17 mouse cellular contexts compared by ENCODE assay signal in the genomic region with DNA sequence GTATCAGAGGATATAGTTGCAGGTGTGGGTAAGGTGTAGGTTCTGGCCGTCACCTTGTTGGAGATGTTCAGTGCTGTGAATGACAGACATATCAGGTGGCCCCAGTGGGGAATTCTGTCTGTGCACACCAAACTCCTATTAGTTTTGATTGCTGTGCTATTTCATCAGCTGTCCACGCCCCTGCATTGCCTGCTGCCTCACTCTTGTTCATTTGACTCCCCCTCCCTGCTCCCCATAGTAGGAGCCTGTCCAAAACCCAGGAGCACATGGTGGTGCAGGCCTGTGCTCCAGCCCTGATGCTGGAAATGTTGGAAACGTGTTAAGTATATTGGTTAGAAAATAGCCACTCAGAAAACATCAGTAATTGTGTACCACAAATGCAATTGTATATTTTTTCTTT. TPM values are rescaled to one million over a fixed set of nuclear protein-coding genes. Genes with fewer than 3 reads are reported as not detected.
DNase-seq lines count a peak whose midpoint lies in the region; ATAC-seq and TF ChIP-seq lines count a peak whose summit lies in the region.
"Had no signal": no experiment of that assay in that cellular context is flagged by ENCODE, and none has a peak within 500 bp of the region (broad histone marks: within the 10 kb centered on the region; RNA-seq: fewer than 3 reads in every experiment).

No protein-coding gene starts in this region.

- ATAC-seq in lung, postnatal 0 days = 0 out of 2 replicates have a peak, but pooled peaks have one; percentile 28
- no peak for ATAC-seq in stomach, postnatal 0 days (ENCODE audit: low FRiP score, low TSS enrichment)
- ATAC-seq: midbrain, embryonic 16.5 days had no signal

- TF ChIP-seq EP300 in lung, postnatal 0 days (IDR thresholded peaks at IDR 0.05) = no peak
- no peak for TF ChIP-seq EP300 in stomach, postnatal 0 days (optimal IDR thresholded peaks at IDR 0.05)

- intact Hi-C loops in heart, postnatal 10 days (cut with DNase I) = no loop called here

- H3K4me1 ChIP-seq in lung, postnatal 0 days (ENCODE audit: insufficient read depth, low read depth, low read length) = peaks cover 20% of the 10 kb centered on the region; the same call in 1 of the 2 replicates
- H3K4me1 ChIP-seq in stomach, postnatal 0 days (replicated peaks; ENCODE audit: control insufficient read depth, insufficient read depth) = 0 out of 2 replicates have a peak, but pooled peaks cover 2% of the 10 kb centered on the region

- no peak overlapping the region for H3K4me3 ChIP-seq in lung, postnatal 0 days (ENCODE audit: low read depth, low read length)
- no peak overlapping the region for H3K4me3 ChIP-seq in stomach, postnatal 0 days (ENCODE audit: low read depth, low read length)
- H3K4me3 ChIP-seq: erythroblast, embryonic 14.5 days; hindbrain, embryonic 15.5 days; left cerebral cortex, adult 2 months had no signal

- DNase-seq in heart, adult 11 months = peak; percentile 94
- no peak for DNase-seq in heart, postnatal 10 days
- DNase-seq in lung, postnatal 0 days (ENCODE audit: low spot score) = peak; percentile 37
- DNase-seq in lung, postnatal 14 days = no peak
- peak; percentile 51 for DNase-seq in adipocyte (ENCODE audit: low spot score)
- DNase-seq in stomach, postnatal 0 days (ENCODE audit: low spot score) = no peak
- no peak for DNase-seq in T-cell, adult 2 months (ENCODE audit: low spot score)
- DNase-seq in left cerebral cortex, adult 18-20 months (ENCODE audit: low spot score in 2 of 2) = no peak
- DNase-seq: cerebellum, adult 8-10 months; kidney, adult 9 months; kidney, postnatal 4 days; lung, adult 18-20 months; thymus, adult 18-20 months had no signal

- H3K27me3 ChIP-seq in lung, postnatal 0 days (replicated peaks; ENCODE audit: insufficient read depth, low read length) = no peaks in the 10 kb centered on the region
- H3K27me3 ChIP-seq in stomach, postnatal 0 days (ENCODE audit: control insufficient read depth, insufficient read depth, low read length) = no peaks in the 10 kb centered on the region
- H3K27me3 ChIP-seq: hindbrain, embryonic 15.5 days had no signal

- no peaks in the 10 kb centered on the region for H3K36me3 ChIP-seq in lung, postnatal 0 days (ENCODE audit: insufficient read depth, low read length)
- H3K36me3 ChIP-seq in stomach, postnatal 0 days (ENCODE audit: control insufficient read depth, insufficient read depth, low read length) = no peaks in the 10 kb centered on the region
- H3K36me3 ChIP-seq: hindbrain, embryonic 15.5 days had no signal

- H3K9ac ChIP-seq in lung, postnatal 0 days (replicated peaks; ENCODE audit: low read depth) = no peak overlapping the region
- no peak overlapping the region for H3K9ac ChIP-seq in stomach, postnatal 0 days (ENCODE audit: low read length)
- H3K9ac ChIP-seq: hindbrain, embryonic 15.5 days had no signal

- no peak for TF ChIP-seq CTCF in lung, postnatal 0 days (IDR thresholded peaks at IDR 0.05)
- no peak for TF ChIP-seq CTCF in stomach, postnatal 0 days (IDR thresholded peaks at IDR 0.05; ENCODE audit: low read depth)

- no peak overlapping the region for H3K4me2 ChIP-seq in lung, postnatal 0 days (replicated peaks; ENCODE audit: low read depth, low read length)
- no peak overlapping the region for H3K4me2 ChIP-seq in stomach, postnatal 0 days (replicated peaks; ENCODE audit: low read depth)
- H3K4me2 ChIP-seq: hindbrain, embryonic 15.5 days had no signal

- H3K9me3 ChIP-seq in lung, postnatal 0 days (ENCODE audit: low read length) = no peaks in the 10 kb centered on the region
- H3K9me3 ChIP-seq in stomach, postnatal 0 days (ENCODE audit: control insufficient read depth, low read length) = no peaks in the 10 kb centered on the region
- H3K9me3 ChIP-seq: hindbrain, embryonic 15.5 days had no signal

- WGBS in lung, postnatal 0 days = 79% methylated on average over 3 of the region's 3 CpGs
- 62% methylated on average over 3 of the region's 3 CpGs for WGBS in stomach, postnatal 0 days

- no peak overlapping the region for H3K27ac ChIP-seq in lung, postnatal 0 days (ENCODE audit: low read length)
- peak overlapping the region; percentile 58 for H3K27ac ChIP-seq in stomach, postnatal 0 days (replicated peaks)
- H3K27ac ChIP-seq: hindbrain, embryonic 15.5 days had no signal

RNA-seq across cellular contexts. Expression of a gene that starts 14.7 kb away (rescaled TPM):
- 10 to 100 TPM; 90.0 to 90.6 TPM for total RNA-seq in heart, postnatal 10 days (2021)
- 79.8 and 81.1 TPM in 2 replicates for polyA plus RNA-seq in lung, postnatal 0 days (2015; fragmentation: Nextera tagmentation; extraction: Ambion mirVana)
- 76.0 and 78.4 TPM in 2 replicates for polyA plus RNA-seq in stomach, postnatal 0 days (2015; fragmentation: Nextera tagmentation; extraction: Ambion mirVana)
- total RNA-seq in left cerebral cortex, adult 18-20 months (2021) = 10 to 100 TPM; 50.5 to 53.1 TPM

RNA-seq across cellular contexts. Expression of a gene that starts 27.8 kb away (rescaled TPM):
- total RNA-seq in heart, postnatal 10 days (2021) = 10 to 100 TPM; 10.6 to 11.5 TPM
- 17.4 and 20.6 TPM in 2 replicates for polyA plus RNA-seq in lung, postnatal 0 days (2015; fragmentation: Nextera tagmentation; extraction: Ambion mirVana)
- polyA plus RNA-seq in stomach, postnatal 0 days (2015; fragmentation: Nextera tagmentation; extraction: Ambion mirVana) = 27.9 and 30.8 TPM in 2 replicates
- total RNA-seq in left cerebral cortex, adult 18-20 months (2021) = 10 to 100 TPM; 21.1 to 25.8 TPM

Comparison
In these comparisons a context has a peak if more than half of its experiments do, and no peak if none do; other contexts are left out.
1. DNase-seq: peak in heart, adult 11 months (single experiment), lung, postnatal 0 days (single experiment) and adipocyte (single experiment); none in heart, postnatal 10 days (0 of 2), lung, postnatal 14 days (single experiment), stomach, postnatal 0 days (single experiment), T-cell, adult 2 months (single experiment) and left cerebral cortex, adult 18-20 months (0 of 2).